ENCODE assay signal across 10 mouse cellular contexts in genomic region chr2:73745647-73746374, GRCm38 (mm10). TPM values are rescaled to one million over a fixed set of nuclear protein-coding genes. Genes with fewer than 3 reads are reported as not detected.
DNase-seq lines count a peak whose midpoint lies in the region; ATAC-seq and TF ChIP-seq lines count a peak whose summit lies in the region.
"Had no signal": no experiment of that assay in that cellular context is flagged by ENCODE, and none has a peak within 500 bp of the region (broad histone marks: within the 10 kb centered on the region; RNA-seq: fewer than 3 reads in every experiment).

No protein-coding gene starts in this region.

- no peak overlapping the region for H3K9ac ChIP-seq in intestine, embryonic 16.5 days (ENCODE audit: low read depth, low read length)
- H3K9ac ChIP-seq: neural tube, embryonic 12.5 days had no signal

- H3K4me3 ChIP-seq in gastrocnemius, adult 2 months, result no peak overlapping the region
- no peak overlapping the region for H3K4me3 ChIP-seq in lung, adult 2 months (replicated peaks; ENCODE audit: extremely low read depth, low read depth, low read length)
- H3K4me3 ChIP-seq in intestine, embryonic 16.5 days (ENCODE audit: low read length), result no peak overlapping the region
- H3K4me3 ChIP-seq: erythroblast, embryonic 14.5 days; neural tube, embryonic 12.5 days had no signal

- WGBS in lung, adult 2 months, result 29% methylated on average over 3 of the region's 3 CpGs
- 54% methylated on average over 3 of the region's 3 CpGs for WGBS in intestine, embryonic 16.5 days

- H3K4me2 ChIP-seq in intestine, embryonic 16.5 days (ENCODE audit: low read depth, low read length), result no peak overlapping the region
- H3K4me2 ChIP-seq: neural tube, embryonic 12.5 days had no signal

- DNase-seq in gastrocnemius, adult 2 months, result no peak
- DNase-seq in gastrocnemius, postnatal 25 days, result no peak
- no peak for DNase-seq in lung, adult 2 months
- no peak for DNase-seq in lung, postnatal 14 days
- peak; percentile 15 for DNase-seq in right cerebral cortex, postnatal 4 days
- DNase-seq in thymus, postnatal 14 days, result no peak
- DNase-seq in testis, postnatal 14 days (ENCODE audit: low spot score), result no peak

- no peaks in the 10 kb centered on the region for H3K36me3 ChIP-seq in intestine, embryonic 16.5 days (ENCODE audit: control insufficient read depth, insufficient read depth, low read length)
- H3K36me3 ChIP-seq: neural tube, embryonic 12.5 days had no signal

- no peak for TF ChIP-seq POLR2A in lung, adult 2 months (IDR thresholded peaks at IDR 0.05; ENCODE audit: borderline replicate concordance, extremely low read depth, low read depth, low read length)

- peak; percentile 64 for ATAC-seq in intestine, embryonic 16.5 days

- H3K9me3 ChIP-seq in intestine, embryonic 16.5 days (ENCODE audit: control insufficient read depth, low read length), result peaks cover 2% of the 10 kb centered on the region; the same call in 1 of the 2 replicates
- H3K9me3 ChIP-seq: neural tube, embryonic 12.5 days had no signal

- H3K27me3 ChIP-seq in intestine, embryonic 16.5 days (replicated peaks; ENCODE audit: control insufficient read depth, insufficient read depth, low read length), result no peaks in the 10 kb centered on the region
- H3K27me3 ChIP-seq: neural tube, embryonic 12.5 days had no signal

- peak; percentile 87 for TF ChIP-seq CTCF in gastrocnemius, adult 2 months (IDR thresholded peaks at IDR 0.05)
- TF ChIP-seq CTCF in lung, adult 2 months (IDR thresholded peaks at IDR 0.05; ENCODE audit: insufficient read depth, low read length), result peak; percentile 22; the same call in 1 of the 2 replicates

- intact Hi-C loops in gastrocnemius, adult 2 months (cut with DNase I), result loop anchor here (5.0 kb wide), 1 partner anchor 164 kb away; the partner anchor contains the start of gene Chrna1

- H3K4me1 ChIP-seq in lung, adult 2 months (ENCODE audit: control insufficient read depth, insufficient read depth, low read length), result no peaks in the 10 kb centered on the region
- peaks cover 2% of the 10 kb centered on the region; the same call in 1 of the 2 replicates for H3K4me1 ChIP-seq in intestine, embryonic 16.5 days (ENCODE audit: control insufficient read depth, insufficient read depth, low read length)
- H3K4me1 ChIP-seq: neural tube, embryonic 12.5 days had no signal

- H3K27ac ChIP-seq in gastrocnemius, adult 2 months, result no peak overlapping the region
- H3K27ac ChIP-seq in intestine, embryonic 16.5 days (ENCODE audit: low read length), result peak overlapping the region; percentile 63
- H3K27ac ChIP-seq: neural tube, embryonic 12.5 days had no signal

RNA-seq across cellular contexts. Expression of gene Chn1, which starts 29.3 kb away (rescaled TPM):
- 1 to 10 TPM; 2.3 to 4.9 TPM for total RNA-seq in gastrocnemius, adult 2 months (2021)
- 1 to 10 TPM; 3.5 to 5.7 TPM for total RNA-seq in gastrocnemius, postnatal 25 days (2021)
- 24.4 and 35.6 TPM in 2 replicates for polyA plus RNA-seq in lung, adult 2 months (2012; rRNA removed)
- 11.3 and 12.5 TPM in 2 replicates for polyA plus RNA-seq in intestine, embryonic 16.5 days (2015; fragmentation: Nextera tagmentation; extraction: Ambion mirVana)
